Mouse (Mus musculus) left cerebral cortex, adult 8-10 months (tissue): ENCODE measurements around the gene Schip1. TPM values are rescaled to one million over a fixed set of nuclear protein-coding genes. Genes with fewer than 3 reads are reported as not detected.

Source experiments
- DNase-seq, 2 experiments: peaks; one replicate each; pipeline ENCODE4 v3.0.0; 2022; ENCODE audit warnings: low spot score in 2 of 2
- total RNA-seq, 4 experiments: library from RNA; stranded (reverse); gene quantifications; 2 replicates each; pipeline ENCODE4 v1.2.4; 2022

Schip1 gene
- total RNA-seq, 4 experiments from 2014 or later, result 173 to 196 (median 186) TPM

- no peak for DNase-seq
Observed at GRCm38 (mm10) chr3:68545898-68546297, 481.3 kb downstream of the Schip1 start.

- DNase-seq, result no peak
Observed at GRCm38 (mm10) chr3:68555087-68555662, 490.6 kb downstream of the Schip1 start.

GRCm38 (mm10) chr3:68556891-68557290 lies 492.3 kb downstream of the Schip1 start:
- no peak for DNase-seq

- no peak for DNase-seq
Observed at GRCm38 (mm10) chr3:68558744-68559143, 494.1 kb downstream of the Schip1 start.

GRCm38 (mm10) chr3:68560057-68560456 lies 495.5 kb downstream of the Schip1 start:
- no peak for DNase-seq

GRCm38 (mm10) chr3:68562838-68563237 lies 498.2 kb downstream of the Schip1 start:
- DNase-seq, result no peak

- DNase-seq, result no peak
Observed at GRCm38 (mm10) chr3:68563922-68564321, 499.3 kb downstream of the Schip1 start.

- DNase-seq, result no peak
Observed at GRCm38 (mm10) chr3:68564978-68565674, 500.5 kb downstream of the Schip1 start.

GRCm38 (mm10) chr3:68565675-68566055 lies 501.1 kb downstream of the Schip1 start:
- DNase-seq, result no peak

GRCm38 (mm10) chr3:68567581-68567980 lies 503.0 kb downstream of the Schip1 start:
- DNase-seq, result no peak

- no peak for DNase-seq
Observed at GRCm38 (mm10) chr3:68568149-68568548, 503.5 kb downstream of the Schip1 start.

- DNase-seq, result no peak
Observed at GRCm38 (mm10) chr3:68568716-68569115, 504.1 kb downstream of the Schip1 start.

- DNase-seq, result no peak
Observed at GRCm38 (mm10) chr3:68570319-68570718, 505.7 kb downstream of the Schip1 start.

- DNase-seq, result peak; percentile 75 to 88
Observed at GRCm38 (mm10) chr3:68572249-68573225, 507.9 kb downstream of the Schip1 start.

- DNase-seq, result no peak
Observed at GRCm38 (mm10) chr3:68573226-68573624, 508.6 kb downstream of the Schip1 start.

- no peak for DNase-seq
Observed at GRCm38 (mm10) chr3:68574097-68574496, 509.5 kb downstream of the Schip1 start.

GRCm38 (mm10) chr3:68574565-68574964 lies 510.0 kb downstream of the Schip1 start:
- no peak for DNase-seq

GRCm38 (mm10) chr3:68575636-68576340 lies 511.2 kb downstream of the Schip1 start:
- DNase-seq, result no peak

GRCm38 (mm10) chr3:68576431-68576830 lies 511.8 kb downstream of the Schip1 start:
- peak; percentile 73 to 94 for DNase-seq

GRCm38 (mm10) chr3:68576948-68577347 lies 512.3 kb downstream of the Schip1 start:
- DNase-seq, result no peak

- no peak for DNase-seq
Observed at GRCm38 (mm10) chr3:68581591-68581990, 517.0 kb downstream of the Schip1 start.
